Mouse (Mus musculus) bone marrow, adult 2 months (tissue): ENCODE measurements at regions not wholly inside any gene's neighbourhood (a gene's known extent, or its start where the extent isn't known, plus 50 kb on each side); places are given as distances from the start of the nearest gene placed in this dataset.

Experiments
- CTCF ChIP-seq: fragments of 200-500 bp; IDR thresholded peaks from 2 replicates; pipeline ENCODE4 v1.5.1; 2011; ENCODE audit warnings: low read length, control low read depth; ENCODE audit not compliant: control insufficient read depth, insufficient read depth
- POLR2A ChIP-seq: fragments of 200-500 bp; IDR thresholded peaks from 2 replicates; pipeline ENCODE4 v1.6.1; 2011; ENCODE audit warnings: low read depth, mild to moderate bottlenecking, control low read depth, low read length, borderline replicate concordance; ENCODE audit not compliant: control insufficient read depth

DNA sequence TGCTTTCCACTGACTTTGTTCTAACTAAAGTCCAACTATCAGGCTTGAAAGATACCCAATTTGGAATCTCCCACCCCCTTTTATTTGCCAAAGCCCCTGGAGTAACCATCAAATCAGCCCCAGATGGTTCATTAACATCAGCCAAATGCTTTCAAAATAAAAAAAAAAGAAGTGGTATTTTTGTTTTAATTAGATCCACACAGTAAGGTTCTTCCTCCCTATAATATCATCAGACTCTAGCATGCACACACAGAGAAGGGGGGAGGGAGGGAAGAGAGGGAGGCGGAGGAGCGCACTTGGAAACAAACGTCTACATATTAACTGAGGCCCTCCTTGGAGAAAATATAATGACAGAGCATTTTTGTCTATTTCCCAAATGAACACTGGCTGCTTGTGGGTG is 143.1 kb downstream of the Ttc8 start:
- TF ChIP-seq POLR2A (no peak), CTCF (no peak)
